Mouse (Mus musculus): ENCODE data around the gene Tmem205.

The Tmem205 gene

GRCm38 (mm10) chr9:21947540-21948130 lies 20.3 kb upstream of the Tmem205 start:
- in situ Hi-C loops (cut with MboI; ENCODE audit: low sequenced_read_pairs), result no loop called here

DNA sequence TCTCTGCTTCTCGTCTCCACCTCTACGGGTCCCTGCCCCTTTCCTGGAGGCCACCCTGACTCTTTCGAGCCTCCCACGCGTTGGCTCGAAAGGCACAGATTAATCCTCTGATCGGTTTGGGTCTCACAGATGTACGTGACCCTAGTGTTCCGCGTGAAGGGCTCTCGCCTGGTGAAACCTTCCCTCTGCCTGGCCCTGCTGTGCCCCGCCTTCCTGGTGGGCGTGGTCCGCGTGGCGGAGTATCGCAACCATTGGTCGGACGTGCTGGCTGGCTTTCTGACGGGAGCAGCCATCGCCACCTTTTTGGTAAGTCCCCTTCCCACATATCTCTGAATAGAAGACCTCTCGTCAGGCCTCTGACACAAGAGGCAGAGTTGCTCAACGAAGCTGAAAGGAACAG lies 16.9 kb upstream of the Tmem205 start:
- in situ Hi-C loops (cut with MboI; ENCODE audit: low sequenced_read_pairs), result no loop called here

GRCm38 (mm10) chr9:21943638-21944037 lies 16.3 kb upstream of the Tmem205 start:
- in situ Hi-C loops (cut with MboI; ENCODE audit: low sequenced_read_pairs), result no loop called here

DNA sequence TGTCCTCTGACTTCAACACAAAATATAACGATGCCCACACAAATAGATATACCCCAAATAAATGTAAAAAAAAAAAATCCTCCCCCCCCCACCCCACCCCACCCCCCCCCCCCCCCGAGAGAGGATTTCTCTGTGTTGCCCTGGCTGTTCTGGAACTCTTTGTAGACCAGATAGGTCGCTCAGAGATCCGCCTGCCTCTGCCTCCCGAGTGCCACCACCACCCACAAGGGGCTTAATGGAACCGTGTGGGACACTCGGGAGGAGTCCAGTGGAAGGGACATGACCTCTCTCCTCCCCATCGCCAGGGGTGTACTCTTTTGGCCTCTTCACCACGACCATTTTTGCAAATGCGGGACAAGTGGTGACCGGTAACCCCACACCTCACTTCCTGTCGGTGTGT lies 15.7 kb upstream of the Tmem205 start:
- in situ Hi-C loops (cut with MboI; ENCODE audit: low sequenced_read_pairs), result no loop called here

- in situ Hi-C loops (cut with MboI; ENCODE audit: low sequenced_read_pairs), result no loop called here
These were observed 11.0 kb upstream of the Tmem205 start for GRCm38 (mm10) chr9:21938234-21938855.

DNA sequence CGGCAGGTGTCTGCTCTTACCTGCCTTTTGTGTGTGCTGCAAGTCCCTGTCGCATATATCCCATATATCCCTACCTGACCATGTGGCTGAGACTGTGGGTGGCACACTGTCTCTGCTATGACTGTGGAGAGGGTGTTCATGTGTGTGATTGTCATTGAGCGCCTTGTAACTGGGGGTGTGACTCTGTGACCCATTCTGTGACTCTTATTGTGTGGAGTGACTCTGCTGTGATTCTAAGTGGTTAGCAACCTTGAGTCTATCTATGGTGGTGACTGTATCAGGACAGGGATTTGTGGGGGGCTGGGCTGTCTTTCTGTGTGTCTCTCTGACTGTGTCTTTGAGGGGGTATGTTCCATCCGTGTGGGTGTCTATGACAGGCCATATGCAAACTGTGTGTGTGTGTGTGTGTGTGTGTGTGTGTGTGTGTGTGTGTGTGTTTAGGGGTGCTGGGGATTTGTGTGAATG lies 10.4 kb upstream of the Tmem205 start:
- in situ Hi-C loops (cut with MboI; ENCODE audit: low sequenced_read_pairs), result no loop called here

GRCm38 (mm10) chr9:21936692-21937570 lies 9.6 kb upstream of the Tmem205 start, which contains the start of gene Plppr2:
Gene Plppr2, plus strand, starts transcription at chr9:21937033.
- in situ Hi-C loops (cut with MboI; ENCODE audit: low sequenced_read_pairs), result no loop called here

GRCm38 (mm10) chr9:21935466-21936131 lies 8.2 kb upstream of the Tmem205 start:
- in situ Hi-C loops (cut with MboI; ENCODE audit: low sequenced_read_pairs), result no loop called here

- in situ Hi-C loops (cut with MboI; ENCODE audit: low sequenced_read_pairs), result no loop called here
These were observed 6.7 kb upstream of the Tmem205 start for GRCm38 (mm10) chr9:21934021-21934420.

DNA sequence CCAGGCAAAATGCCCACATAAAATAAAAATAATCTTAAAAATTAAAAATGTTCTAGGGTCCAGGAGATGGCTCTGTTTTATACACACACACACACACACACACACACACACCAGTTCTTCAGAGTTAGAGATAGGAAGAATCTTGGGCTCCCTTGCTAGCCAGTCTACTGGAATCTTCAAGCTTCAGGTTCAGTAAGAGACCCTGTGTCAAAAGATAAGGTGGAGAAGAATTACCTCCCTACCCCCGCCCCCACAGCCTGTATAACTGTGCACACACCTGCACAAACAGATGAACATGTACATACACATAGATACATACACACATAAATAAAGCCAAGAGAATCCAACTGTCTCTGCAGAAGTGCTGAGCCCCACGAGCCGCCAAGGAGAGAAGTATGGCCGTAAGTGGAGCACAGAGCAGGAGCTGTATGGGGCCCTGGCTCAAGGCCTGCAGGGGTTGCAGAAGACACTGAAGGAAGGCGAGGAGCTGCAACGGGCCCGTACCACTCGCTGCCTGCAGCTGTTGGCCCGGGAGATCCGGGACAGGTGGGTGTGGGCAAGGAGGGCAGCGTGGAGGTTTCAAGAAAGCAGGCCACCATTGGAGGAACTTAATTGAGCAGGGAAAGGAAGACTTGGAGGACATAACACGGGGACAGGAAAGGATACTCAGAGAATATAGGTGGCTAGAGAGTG lies 5.2 kb upstream of the Tmem205 start:
- in situ Hi-C loops (cut with MboI; ENCODE audit: low sequenced_read_pairs), result no loop called here

- in situ Hi-C loops (cut with MboI; ENCODE audit: low sequenced_read_pairs), result no loop called here
These were observed 4.7 kb upstream of the Tmem205 start for GRCm38 (mm10) chr9:21932006-21932405.

DNA sequence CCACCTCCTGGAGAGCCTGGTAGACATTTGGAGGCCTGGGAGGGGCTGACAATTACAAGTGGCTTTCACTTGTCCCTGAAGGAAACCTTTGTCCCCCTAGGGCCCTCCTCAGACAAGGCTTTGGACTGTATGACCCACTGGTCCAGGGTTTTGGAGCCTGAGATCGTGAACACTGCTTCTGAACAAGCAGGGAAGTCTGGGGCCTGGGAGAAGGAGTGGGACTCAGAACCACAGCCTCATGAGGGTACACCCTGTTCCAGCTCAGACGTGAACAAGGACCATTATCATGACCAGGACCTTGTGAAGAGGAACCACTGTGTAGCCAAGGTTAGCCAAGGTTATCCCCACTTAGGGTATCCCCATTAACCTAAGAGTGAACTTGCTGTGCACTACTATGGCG lies 1.9 kb upstream of the Tmem205 start:
- in situ Hi-C loops (cut with MboI; ENCODE audit: low sequenced_read_pairs), result no loop called here

DNA sequence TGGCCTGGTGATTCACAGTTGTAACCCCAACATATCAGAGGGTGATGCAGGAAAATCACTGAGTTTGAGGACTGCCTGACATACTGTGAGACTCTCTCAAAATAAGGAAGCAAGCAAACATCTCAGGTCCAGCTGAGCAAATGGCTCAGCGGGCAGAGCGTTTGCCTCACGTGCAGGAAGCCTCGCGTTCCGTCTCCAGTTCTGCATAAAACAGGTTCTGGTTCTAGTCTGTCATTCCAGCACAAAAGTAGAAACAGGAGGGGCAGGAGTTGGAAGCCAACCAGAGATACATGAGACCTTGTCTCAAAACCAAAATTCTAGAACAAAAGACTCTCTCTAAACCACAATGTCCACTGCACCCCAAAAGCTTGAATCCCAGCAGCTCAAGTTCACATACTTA lies 572 bp downstream of the Tmem205 start:
- in situ Hi-C loops (cut with MboI; ENCODE audit: low sequenced_read_pairs), result no loop called here

DNA sequence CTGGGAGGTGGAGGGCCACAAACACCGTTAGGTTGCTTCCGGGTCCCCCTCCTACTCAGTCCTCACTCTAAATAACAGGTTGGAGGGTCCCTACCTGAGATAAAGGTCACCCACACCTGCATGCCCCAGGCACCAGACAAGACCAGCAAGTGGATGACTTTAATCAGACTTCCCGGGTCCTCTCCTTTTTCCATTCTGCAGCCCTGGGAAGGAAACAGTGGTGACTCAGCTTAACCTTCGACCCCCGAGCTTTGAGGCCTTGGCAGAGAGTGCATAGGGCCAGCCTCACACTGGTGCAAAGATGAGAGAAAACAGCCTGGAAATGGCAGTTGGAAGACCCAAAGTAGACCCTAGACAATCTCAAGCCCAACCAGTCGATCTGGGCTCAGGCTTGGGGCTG lies 1.2 kb downstream of the Tmem205 start:
- in situ Hi-C loops (cut with MboI; ENCODE audit: low sequenced_read_pairs), result no loop called here

DNA sequence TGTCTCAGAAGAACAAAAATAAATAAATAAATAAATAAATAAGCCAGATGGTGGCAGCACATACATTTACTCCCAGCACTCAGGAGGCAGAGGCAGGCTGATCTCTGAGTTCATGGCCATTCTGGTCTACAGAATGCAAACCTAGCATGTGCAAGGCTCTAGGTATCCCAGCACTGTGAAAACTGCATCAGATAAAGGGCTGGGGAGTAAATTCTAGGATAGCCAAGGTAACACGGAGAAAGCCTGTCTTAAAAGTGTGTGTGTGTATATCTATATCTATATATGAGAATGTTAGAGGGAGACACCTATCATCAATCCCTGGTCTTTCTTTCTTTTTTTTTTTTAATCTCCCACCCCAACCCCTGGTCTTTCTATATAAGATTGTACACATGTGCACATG lies 1.9 kb downstream of the Tmem205 start:
- in situ Hi-C loops (cut with MboI; ENCODE audit: low sequenced_read_pairs), result no loop called here

GRCm38 (mm10) chr9:21925034-21925433 lies 2.3 kb downstream of the Tmem205 start:
- in situ Hi-C loops (cut with MboI; ENCODE audit: low sequenced_read_pairs), result no loop called here

GRCm38 (mm10) chr9:21924099-21924493 lies 3.3 kb downstream of the Tmem205 start:
- in situ Hi-C loops (cut with MboI; ENCODE audit: low sequenced_read_pairs), result no loop called here

GRCm38 (mm10) chr9:21923490-21924098 lies 3.8 kb downstream of the Tmem205 start:
- in situ Hi-C loops (cut with MboI; ENCODE audit: low sequenced_read_pairs), result no loop called here

DNA sequence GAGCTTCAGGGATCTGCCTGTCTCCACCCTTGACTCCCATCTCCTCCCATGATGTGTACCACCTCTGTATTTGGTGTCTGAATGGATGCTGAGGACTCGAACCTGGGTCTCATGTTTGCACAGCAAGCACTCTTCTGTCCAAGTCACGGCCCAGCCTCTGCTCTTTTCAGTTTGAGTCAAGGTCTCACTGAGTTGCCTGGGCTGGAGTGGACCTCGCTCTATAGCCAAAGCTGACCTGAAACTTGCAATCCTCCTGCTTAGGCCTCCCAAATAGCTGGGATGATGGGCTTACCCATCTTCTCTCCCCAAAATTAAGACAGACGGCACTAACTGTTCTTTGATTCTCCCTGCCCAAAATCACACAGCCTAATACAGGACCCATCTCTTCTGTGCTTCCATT lies 4.3 kb downstream of the Tmem205 start:
- in situ Hi-C loops (cut with MboI; ENCODE audit: low sequenced_read_pairs), result no loop called here

GRCm38 (mm10) chr9:21918692-21919384 lies 8.5 kb downstream of the Tmem205 start:
- in situ Hi-C loops (cut with MboI; ENCODE audit: low sequenced_read_pairs), result no loop called here
